Comparison of ENCODE assay signal across 9 mouse cellular contexts in genomic region chr2:132283236-132284070, GRCm38 (mm10). TPM values are rescaled to one million over a fixed set of nuclear protein-coding genes. Genes with fewer than 3 reads are reported as not detected.
A peak's percentile ranks its signal among the peaks of the same experiment; 100 is the strongest.
DNase-seq lines count a peak whose midpoint lies in the region; ATAC-seq and TF ChIP-seq lines count a peak whose summit lies in the region.
"Had no signal": no experiment of that assay in that cellular context is flagged by ENCODE, and none has a peak within 500 bp of the region (broad histone marks: within the 10 kb centered on the region; RNA-seq: fewer than 3 reads in every experiment).

No protein-coding gene starts in this region.

- peaks cover 77% of the 10 kb centered on the region for H3K4me1 ChIP-seq in E14TG2a.4 (replicated peaks; ENCODE audit: low read depth, low read length)
- peaks cover 34% of the 10 kb centered on the region for H3K4me1 ChIP-seq in forebrain, embryonic 13.5 days
- peaks cover 6 to 23% of the 10 kb centered on the region in 2 experiments; a peak in 3 of 4 replicates for H3K4me1 ChIP-seq in liver, embryonic 14.5 days (replicated peaks; ENCODE audit: control insufficient read depth in 2 of 2, insufficient read depth in 2 of 2, low read length in 1 of 2)

- TF ChIP-seq CTCF in E14TG2a.4 (conservative IDR thresholded peaks at IDR 0.05; ENCODE audit: low read length): no peak
- no peak for TF ChIP-seq CTCF in liver, embryonic 14.5 days (IDR thresholded peaks at IDR 0.05; ENCODE audit: low read depth)

- ATAC-seq in forebrain, embryonic 13.5 days: peak; percentile 49
- peak; percentile 62; the same call in 1 of the 2 replicates for ATAC-seq in liver, embryonic 14.5 days (ENCODE audit: insufficient read depth)

- peak; percentile 91 for DNase-seq in heart, adult 11 months
- no peak for DNase-seq in heart, postnatal 10 days
- DNase-seq in liver, embryonic 14.5 days (ENCODE audit: low read depth in 3 of 3, low spot score in 3 of 3): no peak
- DNase-seq in adrenal gland, adult 8-10 months: no peak
- no peak for DNase-seq in frontal cortex, postnatal 10 days (ENCODE audit: low spot score in 2 of 2)
- DNase-seq in ovary, adult 18-20 months (ENCODE audit: low spot score): no peak
- DNase-seq: kidney, postnatal 14 days had no signal

- H3K9me3 ChIP-seq in E14TG2a.4 (ENCODE audit: low read length): no peaks in the 10 kb centered on the region
- 0 out of 2 replicates have a peak, but pooled peaks cover 8% of the 10 kb centered on the region for H3K9me3 ChIP-seq in forebrain, embryonic 13.5 days (replicated peaks)
- no peaks in the 10 kb centered on the region for H3K9me3 ChIP-seq in liver, embryonic 14.5 days (ENCODE audit: control insufficient read depth, low read length)

- H3K36me3 ChIP-seq in E14TG2a.4 (ENCODE audit: insufficient read depth, low read length): peaks cover 21% of the 10 kb centered on the region
- peaks cover 8% of the 10 kb centered on the region; the same call in 1 of the 2 replicates for H3K36me3 ChIP-seq in forebrain, embryonic 13.5 days (ENCODE audit: poor library complexity, severe bottlenecking)
- no peaks in the 10 kb centered on the region for H3K36me3 ChIP-seq in liver, embryonic 14.5 days (replicated peaks; ENCODE audit: control insufficient read depth, insufficient read depth, low read depth)

- H3K27ac ChIP-seq in forebrain, embryonic 13.5 days: peak overlapping the region; percentile 74
- H3K27ac ChIP-seq in liver, embryonic 14.5 days: no peak overlapping the region

- peak overlapping the region; percentile 57; the same call in 1 of the 2 replicates for H3K4me3 ChIP-seq in E14TG2a.4 (replicated peaks; ENCODE audit: low read length)
- H3K4me3 ChIP-seq in forebrain, embryonic 13.5 days: no peak overlapping the region
- no peak overlapping the region for H3K4me3 ChIP-seq in liver, embryonic 14.5 days (ENCODE audit: insufficient read depth in 1 of 2, low read depth in 2 of 2, low read length in 2 of 2)

- intact Hi-C loops in heart, postnatal 10 days (cut with DNase I): no loop called here

- no peaks in the 10 kb centered on the region for H3K27me3 ChIP-seq in E14TG2a.4 (ENCODE audit: insufficient read depth, low read length)
- H3K27me3 ChIP-seq in forebrain, embryonic 13.5 days: no peaks in the 10 kb centered on the region
- no peaks in the 10 kb centered on the region for H3K27me3 ChIP-seq in liver, embryonic 14.5 days (ENCODE audit: control insufficient read depth, insufficient read depth, low read length)

- H3K9ac ChIP-seq in forebrain, embryonic 13.5 days: peak overlapping the region; percentile 35; the same call in 1 of the 2 replicates
- no peak overlapping the region for H3K9ac ChIP-seq in liver, embryonic 14.5 days (replicated peaks)

- H3K4me2 ChIP-seq in forebrain, embryonic 13.5 days: peak overlapping the region; percentile 27
- H3K4me2 ChIP-seq in liver, embryonic 14.5 days (ENCODE audit: low read depth): no peak overlapping the region

- TF ChIP-seq EP300 in liver, embryonic 14.5 days (IDR thresholded peaks at IDR 0.05; ENCODE audit: low read depth): no peak

- 24% methylated on average over 15 of the region's 15 CpGs for WGBS in forebrain, embryonic 13.5 days
- 55% methylated on average over 15 of the region's 15 CpGs for WGBS in liver, embryonic 14.5 days (ENCODE audit: insufficient replicate concordance)

RNA-seq across cellular contexts. Expression of gene Cds2, which starts 20.5 kb away (rescaled TPM):
- total RNA-seq in heart, postnatal 10 days (2021): 10 to 100 TPM; 82.3 to 85.3 TPM
- 19.2 and 21.7 TPM in 2 replicates for polyA plus RNA-seq in forebrain, embryonic 13.5 days (2015; fragmentation: Nextera tagmentation; extraction: Ambion mirVana)
- polyA plus RNA-seq in liver, embryonic 14.5 days (2012; rRNA removed): 4.6 TPM in 2 replicates
- 8.8 and 10.1 TPM in 2 replicates for polyA plus RNA-seq in liver, embryonic 14.5 days (2014; fragmentation: Nextera tagmentation; extraction: Ambion mirVana)
- total RNA-seq in adrenal gland, adult 8-10 months (2022): 100 to 1,000 TPM in 1 of 4 experiments, 10 to 100 TPM in 3; 73.5 to 114 (median 87.4) TPM

RNA-seq across cellular contexts. Expression of gene Pcna, which starts 30.3 kb away (rescaled TPM):
- total RNA-seq in heart, postnatal 10 days (2021): 10 to 100 TPM; 78.2 to 87.8 TPM
- polyA plus RNA-seq in forebrain, embryonic 13.5 days (2015; fragmentation: Nextera tagmentation; extraction: Ambion mirVana): 322 and 326 TPM in 2 replicates
- polyA plus RNA-seq in liver, embryonic 14.5 days (2012; rRNA removed): 355 and 391 TPM in 2 replicates
- 356 and 377 TPM in 2 replicates for polyA plus RNA-seq in liver, embryonic 14.5 days (2014; fragmentation: Nextera tagmentation; extraction: Ambion mirVana)
- 10 to 100 TPM; 58.8 to 71.5 (median 65.4) TPM for total RNA-seq in adrenal gland, adult 8-10 months (2022)

RNA-seq across cellular contexts. Expression of gene Tmem230, which starts 35.8 kb away (rescaled TPM):
- 10 to 100 TPM; 22.1 to 25.7 TPM for total RNA-seq in heart, postnatal 10 days (2021)
- polyA plus RNA-seq in forebrain, embryonic 13.5 days (2015; fragmentation: Nextera tagmentation; extraction: Ambion mirVana): 48.4 and 48.9 TPM in 2 replicates
- polyA plus RNA-seq in liver, embryonic 14.5 days (2012; rRNA removed): 9.0 and 11.8 TPM in 2 replicates
- polyA plus RNA-seq in liver, embryonic 14.5 days (2014; fragmentation: Nextera tagmentation; extraction: Ambion mirVana): 15.2 and 15.7 TPM in 2 replicates
- 10 to 100 TPM; 44.1 to 48.7 (median 46.3) TPM for total RNA-seq in adrenal gland, adult 8-10 months (2022)
